Mouse (Mus musculus) ES-Bruce4 (cell line): Measurements from ENCODE around the gene Cnot2.

Experiments
- CTCF ChIP-seq: IDR thresholded peaks from one replicate; pipeline ENCODE4 v1.8.1; 2011; ENCODE audit warnings: low read depth, low read length
- EP300 ChIP-seq: IDR thresholded peaks from 2 replicates; pipeline ENCODE4 v1.6.1; 2011; ENCODE audit warnings: low read depth, low read length; ENCODE audit not compliant: insufficient read depth
- POLR2A ChIP-seq: IDR thresholded peaks from one replicate; pipeline ENCODE4 v1.8.1; 2011; ENCODE audit warnings: low read length; ENCODE audit not compliant: insufficient read depth

DNA sequence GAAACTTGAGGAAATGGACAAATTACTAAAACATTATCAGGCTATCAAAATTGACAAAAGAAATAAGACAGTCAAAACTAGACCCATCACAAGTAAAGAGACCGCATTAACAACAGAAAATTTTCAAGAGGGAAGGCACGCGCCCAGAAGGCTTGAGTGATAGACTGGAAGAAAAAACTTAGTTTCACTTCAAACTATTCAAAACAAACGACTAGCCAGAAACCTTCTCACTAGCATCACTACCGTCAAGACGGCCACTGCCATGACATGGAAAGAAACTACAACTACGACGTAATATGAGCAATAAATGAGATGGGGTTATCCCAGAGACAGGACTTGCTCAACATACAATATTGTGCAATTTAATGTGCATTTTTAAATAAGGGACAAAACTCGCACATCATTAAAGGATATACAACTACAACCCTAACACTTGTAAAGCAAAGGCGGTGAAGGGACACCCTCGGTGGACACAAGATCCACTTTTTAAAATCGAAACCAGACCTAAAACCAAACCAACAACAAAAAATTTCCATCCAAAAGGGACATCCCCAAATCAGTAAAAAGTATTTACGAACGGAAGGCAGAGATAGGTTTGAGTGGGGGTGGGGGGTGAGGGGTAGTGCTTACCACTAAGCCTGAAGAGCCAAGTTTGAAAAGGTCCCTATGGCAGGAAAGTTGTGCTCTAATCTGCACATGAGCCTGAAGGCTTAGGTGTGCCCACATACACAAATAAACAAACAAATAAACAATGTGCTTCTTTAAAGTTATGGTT, 16.3 kb downstream of the Cnot2 start:
- TF ChIP-seq CTCF (no peak), POLR2A (no peak), EP300 (no peak)
